Mouse (Mus musculus): ENCODE data around the gene Yipf3.

- TF ChIP-seq ZNF384 (IDR thresholded peaks at IDR 0.05; ENCODE audit: low read depth, low read length) (no peak), HCFC1 (IDR thresholded peaks at IDR 0.05; ENCODE audit: borderline replicate concordance, insufficient read depth, low read length) (no peak), ZC3H11A (IDR thresholded peaks at IDR 0.05; ENCODE audit: borderline replicate concordance, low read depth, low read length) (no peak), MAFK (IDR thresholded peaks at IDR 0.05; ENCODE audit: insufficient read depth, low read depth, low read length) (no peak)
Observed at GRCm38 (mm10) chr17:46210550-46210949, 37.3 kb upstream of the Yipf3 start.
